Mouse (Mus musculus) limb, embryonic 14.5 days (tissue): ENCODE results near the gene Fam20b. TPM values are rescaled to one million over a fixed set of nuclear protein-coding genes. Genes with fewer than 3 reads are reported as not detected.
A peak's percentile ranks its signal among the peaks of the same experiment; 100 is the strongest.

Source experiments
- ATAC-seq: fragments of 200-750 bp; cut with Nextera tagmentation; 2 replicates; pipeline ENCODE4 v1.8.0; 2017; ENCODE audit warnings: low read depth, moderate number of reproducible peaks, moderate TSS enrichment; ENCODE audit not compliant: low FRiP score
- DNase-seq: peaks from one replicate; pipeline ENCODE4 v3.0.0-alpha.2; 2015; ENCODE audit warnings: low spot score
- H3K27ac ChIP-seq: fragments of 300-500 bp; sonication (generic); replicated peaks from 2 replicates; pipeline ENCODE4 v1.5.1; 2014; ENCODE audit warnings: low read depth, mild to moderate bottlenecking, low read length, moderate library complexity, mixed read lengths
- H3K27me3 ChIP-seq: fragments of 300-500 bp; sonication (generic); 2 replicates; pipeline ENCODE4 v1.6.1; 2014; ENCODE audit warnings: low read length, mixed read lengths; ENCODE audit not compliant: control insufficient read depth, insufficient read depth
- H3K36me3 ChIP-seq: fragments of 300-500 bp; sonication (generic); 2 replicates; pipeline ENCODE4 v1.6.1; 2014; ENCODE audit warnings: mild to moderate bottlenecking, low read length, moderate library complexity, mixed read lengths; ENCODE audit not compliant: control insufficient read depth, insufficient read depth
- H3K4me1 ChIP-seq: fragments of 300-500 bp; sonication (generic); 2 replicates; pipeline ENCODE4 v1.6.1; 2014; ENCODE audit warnings: antibody characterized with exemption, low read length, mixed read lengths; ENCODE audit not compliant: control insufficient read depth, insufficient read depth
- H3K4me2 ChIP-seq: fragments of 300-500 bp; sonication (generic); replicated peaks from 2 replicates; pipeline ENCODE4 v1.6.1; 2014; ENCODE audit warnings: low read depth, mild to moderate bottlenecking, low read length, moderate library complexity; ENCODE audit not compliant: severe bottlenecking
- H3K4me3 ChIP-seq: fragments of 300-500 bp; sonication (generic); replicated peaks from 2 replicates; pipeline ENCODE4 v1.5.1; 2014; ENCODE audit warnings: low read length
- H3K9ac ChIP-seq: fragments of 300-500 bp; sonication (generic); 2 replicates; pipeline ENCODE4 v1.6.1; 2014; ENCODE audit warnings: mild to moderate bottlenecking, low read depth, low read length, moderate library complexity; ENCODE audit not compliant: severe bottlenecking
- H3K9me3 ChIP-seq: fragments of 300-500 bp; sonication (generic); 2 replicates; pipeline ENCODE4 v1.6.1; 2016; ENCODE audit warnings: low read length; ENCODE audit not compliant: control insufficient read depth
- POLR2A ChIP-seq: fragments of 200-500 bp; IDR thresholded peaks from 2 replicates; pipeline ENCODE4 v1.8.0; 2012; ENCODE audit warnings: inconsistent platforms, mild to moderate bottlenecking, moderate library complexity, borderline replicate concordance; ENCODE audit not compliant: insufficient read depth, insufficient read length; ENCODE audit errors: extremely low read depth
- WGBS: fragments of 180-500 bp; shearing (Covaris S2); extraction: QIAGEN DNeasy Blood & Tissue Kit; methylation state at CpG from one replicate; pipeline ENCODE4 v1.1.7; 2014; 5-methylcytosine and 5-hydroxymethylcytosine counted together
- polyA plus RNA-seq, 2 experiments: library from polyadenylated mRNA; depleted of rRNA in 1 of 2; stranded (reverse) in 1 of 2; unstranded in 1 of 2; fragments of >200 nt; fragmentation: Nextera tagmentation in 1 of 2; extraction: Ambion mirVana in 1 of 2; gene quantifications; 2 replicates each; pipeline versions ENCODE4 v1.2.1 to v1.2.3; 2012 to 2014

The Fam20b gene
- polyA plus RNA-seq, 2 experiments = 33.5 to 35.8 TPM

DNA sequence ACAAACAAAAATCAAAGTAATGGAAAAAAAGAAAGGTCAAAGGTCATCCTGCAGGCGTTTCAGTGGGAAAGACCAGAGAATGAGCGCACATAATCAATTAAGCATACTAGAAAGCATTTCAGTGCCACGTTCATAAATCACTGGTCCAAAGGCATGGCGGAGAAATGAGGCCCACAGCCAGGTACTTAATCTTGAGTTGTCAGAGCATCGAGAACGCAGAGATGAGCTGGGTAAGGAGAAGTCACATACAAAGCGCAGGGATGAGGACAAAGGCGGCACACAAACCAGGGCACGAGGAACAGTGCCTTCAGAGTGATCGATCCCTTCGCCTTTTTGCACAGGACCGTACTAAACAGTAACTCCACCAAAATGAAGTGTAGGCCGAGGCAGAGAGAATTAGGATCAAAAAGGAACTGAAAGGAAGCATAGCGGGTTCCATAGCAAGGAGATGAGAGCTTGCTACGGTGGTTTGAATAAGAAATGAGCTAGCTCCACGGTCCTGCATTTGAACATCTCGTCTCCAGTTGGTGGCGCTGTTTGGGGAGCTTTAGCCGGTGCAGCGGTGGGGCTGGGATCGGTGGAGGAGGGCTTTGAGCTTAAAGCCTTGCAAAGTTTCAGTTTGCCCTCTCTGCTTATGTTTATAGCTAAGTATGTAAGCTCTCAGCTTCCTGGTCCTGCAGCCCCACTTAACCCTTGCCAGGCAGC is 33.3 kb upstream of the Fam20b start:
- Histone ChIP-seq H3K4me3 (no peak overlapping the region), H3K27me3 (no peaks in the 10 kb centered on the region), H3K36me3 (no peaks in the 10 kb centered on the region), H3K9me3 (no peaks in the 10 kb centered on the region), H3K9ac (0 out of 2 replicates have a peak overlapping the region, but pooled peaks have one; percentile 8), H3K4me1 (peaks cover 32% of the 10 kb centered on the region), H3K27ac (peak overlapping the region; percentile 45; the same call in 1 of the 2 replicates), H3K4me2 (peak overlapping the region; percentile 35)
- 0 out of 2 replicates have a peak, but pooled peaks have one; percentile 16 for TF ChIP-seq POLR2A
- DNase-seq (peak; percentile 87), ATAC-seq (peak; percentile 82)
- WGBS = 9% methylated on average over 21 of the region's 21 CpGs

DNA sequence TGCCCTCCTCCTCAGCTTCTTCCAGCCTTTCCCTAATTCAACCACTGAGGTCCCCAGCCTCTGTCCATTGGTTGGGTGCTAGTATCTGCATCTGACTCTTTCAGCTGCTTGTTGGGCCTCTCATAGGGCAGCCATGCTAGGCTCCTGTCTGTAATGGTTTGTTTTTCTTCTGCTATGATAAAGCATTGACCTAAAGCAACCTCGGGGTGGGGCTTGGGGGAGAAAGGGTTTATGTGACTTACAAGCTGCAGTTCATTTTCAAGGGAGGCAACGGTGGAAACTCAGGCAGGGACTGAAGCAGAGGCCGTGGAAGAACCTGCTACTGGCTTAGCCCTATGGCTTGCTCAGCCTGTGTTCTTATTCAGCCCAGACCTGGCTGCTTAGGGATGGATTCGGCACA is 31.4 kb upstream of the Fam20b start:
- H3K9ac ChIP-seq = no peak overlapping the region
- H3K4me2 ChIP-seq = no peak overlapping the region
- TF ChIP-seq POLR2A = no peak
- H3K27me3 ChIP-seq = no peaks in the 10 kb centered on the region
- 39% methylated on average over 4 of the region's 4 CpGs for WGBS
- no peak overlapping the region for H3K27ac ChIP-seq
- no peak overlapping the region for H3K4me3 ChIP-seq
- no peaks in the 10 kb centered on the region for H3K36me3 ChIP-seq
- no peaks in the 10 kb centered on the region for H3K9me3 ChIP-seq
- peaks cover 26% of the 10 kb centered on the region for H3K4me1 ChIP-seq
- ATAC-seq (no peak), DNase-seq (no peak)

DNA sequence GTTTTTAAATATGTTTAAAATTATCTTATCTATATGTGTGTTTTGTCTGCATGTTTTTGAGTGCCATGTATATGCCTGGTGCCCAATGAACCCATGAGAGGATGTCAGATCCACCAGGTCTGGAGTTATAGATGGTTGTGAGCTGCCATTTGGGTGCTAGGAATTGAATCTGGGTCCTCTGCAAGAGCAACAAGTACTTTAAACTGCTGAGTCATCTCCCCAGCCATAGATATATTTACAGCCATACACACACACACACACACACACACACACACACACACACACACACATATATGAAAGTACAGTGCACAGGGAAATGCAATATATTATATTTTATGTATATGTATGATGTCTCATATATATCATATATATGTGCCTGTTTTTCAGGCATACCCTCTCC is 30.2 kb upstream of the Fam20b start:
- no peak overlapping the region for H3K27ac ChIP-seq
- H3K36me3 ChIP-seq = no peaks in the 10 kb centered on the region
- no peaks in the 10 kb centered on the region for H3K9me3 ChIP-seq
- no peaks in the 10 kb centered on the region for H3K27me3 ChIP-seq
- H3K4me1 ChIP-seq = peaks cover 19% of the 10 kb centered on the region
- DNase-seq (no peak), ATAC-seq (no peak)
- no peak overlapping the region for H3K4me3 ChIP-seq
- no peak overlapping the region for H3K9ac ChIP-seq
- H3K4me2 ChIP-seq = no peak overlapping the region
- TF ChIP-seq POLR2A = no peak

DNA sequence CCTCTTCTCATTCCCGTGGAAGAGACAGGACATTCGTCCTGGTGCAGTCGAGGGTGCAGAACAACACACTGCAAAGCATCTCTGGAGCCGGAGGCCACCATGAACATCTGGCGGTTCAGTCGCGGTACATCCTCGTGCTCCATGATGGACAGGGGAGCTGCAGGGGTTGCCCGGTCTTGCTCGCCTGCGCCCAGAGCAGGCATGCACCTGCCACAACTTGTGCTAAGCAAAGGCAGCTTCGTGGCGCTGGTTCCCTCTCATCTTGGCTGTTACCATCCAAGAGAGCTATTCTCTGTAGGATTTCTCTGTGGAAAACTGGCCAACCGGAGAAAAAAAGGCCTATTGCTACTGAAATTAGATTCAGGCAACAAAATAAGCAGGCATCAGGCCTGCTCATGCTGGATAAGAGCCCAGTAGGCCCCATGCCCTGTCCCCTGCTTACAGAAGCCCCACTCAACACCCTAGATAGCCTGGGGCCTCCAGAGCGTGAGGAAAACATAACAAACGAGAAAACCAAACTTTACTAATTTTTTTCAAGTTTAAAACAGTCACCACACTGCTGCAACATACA is 29.6 kb upstream of the Fam20b start:
- Histone ChIP-seq H3K27me3 (no peaks in the 10 kb centered on the region), H3K9me3 (no peaks in the 10 kb centered on the region), H3K4me1 (peaks cover 13% of the 10 kb centered on the region; the same call in 1 of the 2 replicates), H3K36me3 (no peaks in the 10 kb centered on the region), H3K4me3 (no peak overlapping the region), H3K27ac (0 out of 2 replicates have a peak overlapping the region, but pooled peaks have one; percentile 38), H3K4me2 (no peak overlapping the region), H3K9ac (no peak overlapping the region)
- 78% methylated on average over 16 of the region's 16 CpGs for WGBS
- no peak for ATAC-seq
- TF ChIP-seq POLR2A = no peak
- DNase-seq = no peak

DNA sequence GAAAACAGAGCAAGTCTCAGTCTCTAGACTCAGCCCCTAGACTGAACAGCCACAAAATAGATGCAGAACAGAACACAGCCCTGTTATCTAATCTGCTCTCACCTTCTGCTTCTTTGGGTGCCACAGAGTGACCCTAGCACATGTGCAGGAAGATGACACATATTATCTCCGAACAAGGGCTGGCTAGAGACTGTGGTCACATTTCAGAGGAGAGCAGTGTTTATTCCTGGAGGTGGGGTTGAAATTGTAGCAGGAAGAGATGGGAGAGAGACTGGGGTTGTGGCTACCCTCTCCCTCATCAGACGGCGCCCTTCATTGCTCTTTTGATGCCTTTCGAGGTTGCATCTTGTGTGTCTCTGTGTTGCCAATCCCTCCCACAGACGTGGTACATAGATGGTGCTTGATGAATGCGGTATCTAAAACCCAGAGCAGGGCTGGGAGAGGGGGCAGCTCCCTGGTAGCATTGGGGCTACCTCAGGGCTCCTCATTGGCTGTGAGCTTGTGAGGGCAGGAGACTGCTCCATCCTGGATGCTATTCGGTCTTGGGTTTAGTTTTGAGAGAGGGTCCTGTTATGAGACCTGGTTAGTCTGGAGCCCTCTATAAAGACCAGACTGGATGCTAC is 26.4 kb upstream of the Fam20b start:
- Histone ChIP-seq H3K9ac (no peak overlapping the region), H3K36me3 (no peaks in the 10 kb centered on the region), H3K4me2 (no peak overlapping the region), H3K4me3 (no peak overlapping the region), H3K9me3 (no peaks in the 10 kb centered on the region), H3K27me3 (no peaks in the 10 kb centered on the region), H3K4me1 (peaks cover 5% of the 10 kb centered on the region; the same call in 1 of the 2 replicates), H3K27ac (no peak overlapping the region)
- 86% methylated on average over 7 of the region's 7 CpGs for WGBS
- TF ChIP-seq POLR2A = no peak
- ATAC-seq (no peak), DNase-seq (no peak)
